11 mouse cellular contexts compared by ENCODE assay signal in the genomic region with DNA sequence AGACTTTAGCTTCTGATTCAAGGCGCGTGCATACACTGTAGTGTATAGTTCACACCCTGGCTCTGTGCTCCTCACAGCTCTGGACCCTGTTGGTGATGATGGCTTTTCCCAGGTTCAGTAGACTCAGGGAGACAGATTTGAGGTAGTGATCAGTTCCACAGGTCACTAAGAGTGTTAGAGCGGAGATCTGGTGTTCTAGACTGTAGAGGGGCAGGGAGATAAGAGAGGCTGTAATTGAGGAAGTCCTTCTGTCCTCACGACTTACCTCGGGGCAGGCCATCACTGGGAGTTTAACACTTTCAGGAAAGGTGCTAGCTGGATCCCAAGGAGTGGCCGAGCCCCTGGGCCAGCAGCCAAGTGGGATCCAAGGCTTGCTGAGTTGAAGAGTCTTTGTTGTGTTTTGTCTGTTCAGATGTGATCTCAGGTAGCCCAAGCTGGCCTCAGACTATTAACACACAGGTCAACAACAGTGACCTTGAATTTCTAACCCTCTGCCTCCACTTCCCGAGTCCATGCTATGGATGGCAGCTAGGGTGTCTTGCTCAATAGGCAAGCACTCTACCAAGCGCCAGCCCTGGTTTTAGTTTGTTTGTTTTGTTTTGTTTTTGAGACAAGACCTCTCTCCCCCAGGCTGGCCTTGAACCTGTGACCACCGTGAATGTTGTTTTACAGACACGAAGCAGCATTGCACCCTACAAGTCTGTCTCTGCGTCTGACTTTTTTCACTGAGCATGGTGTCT.
DNase-seq lines count a peak whose midpoint lies in the region; ATAC-seq and TF ChIP-seq lines count a peak whose summit lies in the region.
"Had no signal": no experiment of that assay in that cellular context is flagged by ENCODE, and none has a peak within 500 bp of the region (broad histone marks: within the 10 kb centered on the region; RNA-seq: fewer than 3 reads in every experiment).

No protein-coding gene starts in this region.

- no peak overlapping the region for H3K4me2 ChIP-seq in heart, embryonic 16.5 days (ENCODE audit: low read depth, low read length)
- H3K4me2 ChIP-seq in lung, embryonic 15.5 days: no peak overlapping the region
- H3K4me2 ChIP-seq in liver, embryonic 16.5 days (ENCODE audit: low read depth, low read length): 0 out of 2 replicates have a peak overlapping the region, but pooled peaks have one; percentile 50
- H3K4me2 ChIP-seq: limb, embryonic 15.5 days had no signal

- no peaks in the 10 kb centered on the region for H3K9me3 ChIP-seq in heart, embryonic 16.5 days (replicated peaks; ENCODE audit: control insufficient read depth, low read length)
- no peaks in the 10 kb centered on the region for H3K9me3 ChIP-seq in lung, embryonic 15.5 days
- no peaks in the 10 kb centered on the region for H3K9me3 ChIP-seq in embryonic facial prominence, embryonic 10.5 days
- H3K9me3 ChIP-seq in liver, embryonic 16.5 days (replicated peaks; ENCODE audit: control insufficient read depth, low read length): no peaks in the 10 kb centered on the region
- H3K9me3 ChIP-seq: limb, embryonic 15.5 days had no signal

- no peak for ATAC-seq in heart, embryonic 16.5 days (replicated peaks; ENCODE audit: extremely low read depth, insufficient read depth, low FRiP score)
- ATAC-seq in lung, embryonic 15.5 days (ENCODE audit: borderline replicate concordance, extremely low read depth, low FRiP score, low TSS enrichment): no peak
- ATAC-seq in liver, embryonic 16.5 days (ENCODE audit: low read depth): no peak

- no peaks in the 10 kb centered on the region; the same call in 1 of the 2 replicates for H3K27me3 ChIP-seq in heart, embryonic 16.5 days (ENCODE audit: control insufficient read depth, insufficient read depth, low read length)
- no peaks in the 10 kb centered on the region for H3K27me3 ChIP-seq in lung, embryonic 15.5 days
- peaks cover 23% of the 10 kb centered on the region for H3K27me3 ChIP-seq in embryonic facial prominence, embryonic 10.5 days (replicated peaks; ENCODE audit: low read depth, poor library complexity, severe bottlenecking)
- 0 out of 2 replicates have a peak, but pooled peaks cover 2% of the 10 kb centered on the region for H3K27me3 ChIP-seq in liver, embryonic 16.5 days (ENCODE audit: control insufficient read depth, insufficient read depth, low read depth, low read length)

- H3K4me3 ChIP-seq in heart, embryonic 16.5 days (ENCODE audit: low read length): no peak overlapping the region
- H3K4me3 ChIP-seq in lung, embryonic 15.5 days: no peak overlapping the region
- no peak overlapping the region for H3K4me3 ChIP-seq in lung, adult 2 months (replicated peaks; ENCODE audit: extremely low read depth, low read depth, low read length)
- no peak overlapping the region for H3K4me3 ChIP-seq in embryonic facial prominence, embryonic 10.5 days
- H3K4me3 ChIP-seq in liver, embryonic 16.5 days (ENCODE audit: low read depth, low read length): no peak overlapping the region
- H3K4me3 ChIP-seq: left cerebral cortex, adult 2 months; limb, embryonic 15.5 days had no signal

- no peak for DNase-seq in heart, adult 9 months (ENCODE audit: low spot score in 2 of 2)
- no peak for DNase-seq in lung, adult 2 months
- no peak for DNase-seq in embryonic facial prominence, embryonic 10.5 days (ENCODE audit: low spot score)
- no peak for DNase-seq in frontal cortex, postnatal 14 days (ENCODE audit: low spot score in 2 of 2)
- DNase-seq in right cerebral cortex, postnatal 4 days: no peak
- DNase-seq: right cerebral cortex, postnatal 14 days had no signal

- no peak for TF ChIP-seq POLR2A in lung, adult 2 months (IDR thresholded peaks at IDR 0.05; ENCODE audit: borderline replicate concordance, extremely low read depth, low read depth, low read length)

- no peak overlapping the region for H3K9ac ChIP-seq in heart, embryonic 16.5 days (ENCODE audit: low read length)
- H3K9ac ChIP-seq in lung, embryonic 15.5 days: no peak overlapping the region
- peak overlapping the region; percentile 43 for H3K9ac ChIP-seq in liver, embryonic 16.5 days (ENCODE audit: low read depth, low read length)
- H3K9ac ChIP-seq: limb, embryonic 15.5 days had no signal

- no peak for TF ChIP-seq CTCF in lung, adult 2 months (IDR thresholded peaks at IDR 0.05; ENCODE audit: insufficient read depth, low read length)

- no peaks in the 10 kb centered on the region for H3K36me3 ChIP-seq in heart, embryonic 16.5 days (ENCODE audit: control insufficient read depth, insufficient read depth)
- no peaks in the 10 kb centered on the region for H3K36me3 ChIP-seq in lung, embryonic 15.5 days
- no peaks in the 10 kb centered on the region for H3K36me3 ChIP-seq in embryonic facial prominence, embryonic 10.5 days (replicated peaks)
- H3K36me3 ChIP-seq in liver, embryonic 16.5 days (ENCODE audit: control insufficient read depth, insufficient read depth): no peaks in the 10 kb centered on the region
- H3K36me3 ChIP-seq: limb, embryonic 15.5 days had no signal

- H3K27ac ChIP-seq in heart, embryonic 16.5 days (ENCODE audit: low read length): peak overlapping the region; percentile 33; the same call in 1 of the 2 replicates
- H3K27ac ChIP-seq in lung, embryonic 15.5 days: peak overlapping the region; percentile 68
- H3K27ac ChIP-seq in embryonic facial prominence, embryonic 10.5 days (replicated peaks): peak overlapping the region; percentile 41; the same call in 1 of the 2 replicates
- peak overlapping the region; percentile 56; the same call in 1 of the 2 replicates for H3K27ac ChIP-seq in liver, embryonic 16.5 days (ENCODE audit: low read length)
- H3K27ac ChIP-seq: left cerebral cortex, adult 2 months; limb, embryonic 15.5 days had no signal

- peaks cover 41% of the 10 kb centered on the region for H3K4me1 ChIP-seq in heart, embryonic 16.5 days (ENCODE audit: control insufficient read depth, insufficient read depth, low read length)
- peaks cover 64% of the 10 kb centered on the region for H3K4me1 ChIP-seq in lung, embryonic 15.5 days
- H3K4me1 ChIP-seq in lung, adult 2 months (ENCODE audit: control insufficient read depth, insufficient read depth, low read length): peaks cover 19% of the 10 kb centered on the region
- peaks cover 97% of the 10 kb centered on the region for H3K4me1 ChIP-seq in embryonic facial prominence, embryonic 10.5 days
- peaks cover 70% of the 10 kb centered on the region for H3K4me1 ChIP-seq in liver, embryonic 16.5 days (ENCODE audit: control insufficient read depth, low read depth, low read length)

- WGBS in heart, embryonic 16.5 days: 64% methylated on average over 11 of the region's 11 CpGs
- 59% methylated on average over 11 of the region's 11 CpGs for WGBS in lung, embryonic 15.5 days
- 65% methylated on average over 11 of the region's 11 CpGs for WGBS in lung, adult 2 months
- WGBS in embryonic facial prominence, embryonic 10.5 days: 72% methylated on average over 11 of the region's 11 CpGs
- 45% methylated on average over 11 of the region's 11 CpGs for WGBS in liver, embryonic 16.5 days (ENCODE audit: insufficient replicate concordance)
